Mouse (Mus musculus) effector memory CD4-positive, alpha-beta T cell, adult 7 months (primary cell): ENCODE results near the gene Neurl1a. TPM values are rescaled to one million over a fixed set of nuclear protein-coding genes. Genes with fewer than 3 reads are reported as not detected.

ENCODE experiments used
- polyA plus RNA-seq: library from polyadenylated mRNA; unstranded; fragments of 100-300 nt; shearing (Covaris generic); gene quantifications from one replicate; pipeline ENCODE4 v1.2.1, GENCODE M21; 2017

Gene Neurl1a
- 0.65 TPM for polyA plus RNA-seq

GRCm38 (mm10) chr19:47178431-47179271 is at the start of gene Neurl1a:
Neurl1a (plus strand) TSS chr19:47178820.

GRCm38 (mm10) chr19:47137771-47138421 is 40.7 kb upstream of the Neurl1a start, which contains the start of gene Calhm2:
Calhm2 (minus strand) TSS chr19:47138294.

GRCm38 (mm10) chr19:47144154-47144553 is 34.5 kb upstream of the Neurl1a start, which contains the start of gene Calhm1:
Calhm1 (minus strand) TSS chr19:47144254.

GRCm38 (mm10) chr19:47157664-47158063 is 21.0 kb upstream of the Neurl1a start, which contains the start of gene Calhm3:
Calhm3 (minus strand) TSS chr19:47157764.

Other genes starting within 250 kb of the Neurl1a start
- gene Ina, start 164.1 kb upstream of the Neurl1a start, polyA plus RNA-seq = 0.12 TPM
- gene Nt5c2, start 163.7 kb upstream of the Neurl1a start, polyA plus RNA-seq = 84.5 TPM
- gene Pcgf6, start 127.9 kb upstream of the Neurl1a start, polyA plus RNA-seq = 30.5 TPM
- gene Taf5, start 111.1 kb upstream of the Neurl1a start, polyA plus RNA-seq = 25.1 TPM
- 539 TPM for gene Usmg5, start 88.2 kb upstream of the Neurl1a start, polyA plus RNA-seq
- 15.5 TPM for gene Pdcd11, start 88.1 kb upstream of the Neurl1a start, polyA plus RNA-seq
- 3.6 TPM for gene Calhm2, start 40.5 kb upstream of the Neurl1a start, polyA plus RNA-seq
- gene Calhm1, start 34.6 kb upstream of the Neurl1a start, polyA plus RNA-seq = not detected
- gene Calhm3, start 21.1 kb upstream of the Neurl1a start, polyA plus RNA-seq = not detected